Mouse (Mus musculus) limb, embryonic 14.5 days (tissue): Measurements from ENCODE around the gene Susd6. TPM values are rescaled to one million over a fixed set of nuclear protein-coding genes. Genes with fewer than 3 reads are reported as not detected.
"Not testable (repeated sequence)": the region's sequence is repeated elsewhere in the genome, so short reads cannot be mapped to it uniquely, and the experiment has no call there.

ENCODE experiments used
- ATAC-seq: fragments of 200-750 bp; cut with Nextera tagmentation; 2 replicates; pipeline ENCODE4 v1.8.0; 2017; ENCODE audit warnings: low read depth, moderate number of reproducible peaks, moderate TSS enrichment; ENCODE audit not compliant: low FRiP score
- DNase-seq: peaks from one replicate; pipeline ENCODE4 v3.0.0-alpha.2; 2015; ENCODE audit warnings: low spot score
- H3K27ac ChIP-seq: fragments of 300-500 bp; sonication (generic); replicated peaks from 2 replicates; pipeline ENCODE4 v1.5.1; 2014; ENCODE audit warnings: low read depth, mild to moderate bottlenecking, low read length, moderate library complexity, mixed read lengths
- H3K27me3 ChIP-seq: fragments of 300-500 bp; sonication (generic); 2 replicates; pipeline ENCODE4 v1.6.1; 2014; ENCODE audit warnings: low read length, mixed read lengths; ENCODE audit not compliant: control insufficient read depth, insufficient read depth
- H3K36me3 ChIP-seq: fragments of 300-500 bp; sonication (generic); 2 replicates; pipeline ENCODE4 v1.6.1; 2014; ENCODE audit warnings: mild to moderate bottlenecking, low read length, moderate library complexity, mixed read lengths; ENCODE audit not compliant: control insufficient read depth, insufficient read depth
- H3K4me1 ChIP-seq: fragments of 300-500 bp; sonication (generic); 2 replicates; pipeline ENCODE4 v1.6.1; 2014; ENCODE audit warnings: antibody characterized with exemption, low read length, mixed read lengths; ENCODE audit not compliant: control insufficient read depth, insufficient read depth
- H3K4me2 ChIP-seq: fragments of 300-500 bp; sonication (generic); replicated peaks from 2 replicates; pipeline ENCODE4 v1.6.1; 2014; ENCODE audit warnings: low read depth, mild to moderate bottlenecking, low read length, moderate library complexity; ENCODE audit not compliant: severe bottlenecking
- H3K4me3 ChIP-seq: fragments of 300-500 bp; sonication (generic); replicated peaks from 2 replicates; pipeline ENCODE4 v1.5.1; 2014; ENCODE audit warnings: low read length
- H3K9ac ChIP-seq: fragments of 300-500 bp; sonication (generic); 2 replicates; pipeline ENCODE4 v1.6.1; 2014; ENCODE audit warnings: mild to moderate bottlenecking, low read depth, low read length, moderate library complexity; ENCODE audit not compliant: severe bottlenecking
- H3K9me3 ChIP-seq: fragments of 300-500 bp; sonication (generic); 2 replicates; pipeline ENCODE4 v1.6.1; 2016; ENCODE audit warnings: low read length; ENCODE audit not compliant: control insufficient read depth
- POLR2A ChIP-seq: fragments of 200-500 bp; IDR thresholded peaks from 2 replicates; pipeline ENCODE4 v1.8.0; 2012; ENCODE audit warnings: inconsistent platforms, mild to moderate bottlenecking, moderate library complexity, borderline replicate concordance; ENCODE audit not compliant: insufficient read depth, insufficient read length; ENCODE audit errors: extremely low read depth
- WGBS: fragments of 180-500 bp; shearing (Covaris S2); extraction: QIAGEN DNeasy Blood & Tissue Kit; methylation state at CpG from one replicate; pipeline ENCODE4 v1.1.7; 2014; 5-methylcytosine and 5-hydroxymethylcytosine counted together
- polyA plus RNA-seq, 2 experiments: library from polyadenylated mRNA; depleted of rRNA in 1 of 2; stranded (reverse) in 1 of 2; unstranded in 1 of 2; fragments of >200 nt; fragmentation: Nextera tagmentation in 1 of 2; extraction: Ambion mirVana in 1 of 2; gene quantifications; 2 replicates each; pipeline versions ENCODE4 v1.2.1 to v1.2.3; 2012 to 2014

Gene Susd6
- polyA plus RNA-seq, 2 experiments: 22.3 to 28.6 TPM

- no peak overlapping the region for H3K4me2 ChIP-seq
- no peaks in the 10 kb centered on the region for H3K9me3 ChIP-seq
- H3K27ac ChIP-seq: no peak overlapping the region
- H3K4me1 ChIP-seq: peaks cover 4% of the 10 kb centered on the region
- no peak for TF ChIP-seq POLR2A
- no peak for DNase-seq
- 71% methylated on average over 1 of the region's 1 CpGs for WGBS
- ATAC-seq: no peak
- no peaks in the 10 kb centered on the region for H3K36me3 ChIP-seq
- no peaks in the 10 kb centered on the region for H3K27me3 ChIP-seq
- H3K4me3 ChIP-seq: no peak overlapping the region
- H3K9ac ChIP-seq: no peak overlapping the region
These were observed 3.7 kb upstream of the Susd6 start for GRCm38 (mm10) chr12:80786591-80786990.

DNA sequence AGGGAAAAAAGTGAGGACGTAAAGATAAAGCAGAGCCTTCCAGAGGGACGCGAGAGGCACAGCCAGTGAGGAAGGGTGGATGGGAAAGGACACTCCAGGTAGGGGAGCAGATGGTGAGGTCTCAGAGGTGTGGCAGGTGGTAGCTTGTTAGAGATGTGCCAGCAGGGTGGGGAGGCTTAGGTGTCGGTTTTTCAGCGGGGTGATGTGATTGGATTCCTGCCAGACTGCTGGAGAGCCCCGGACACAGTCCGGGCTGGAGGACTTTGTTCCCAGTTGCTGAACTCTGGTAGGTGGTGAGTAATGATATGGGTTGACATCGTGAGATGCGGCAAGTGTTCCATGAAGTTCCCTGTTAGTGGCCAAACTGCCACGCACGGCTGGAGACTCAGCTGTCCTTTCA lies 2.7 kb upstream of the Susd6 start:
- 48% methylated on average over 11 of the region's 11 CpGs for WGBS
- Histone ChIP-seq H3K4me3 (no peak overlapping the region), H3K4me2 (no peak overlapping the region), H3K4me1 (peaks cover 10% of the 10 kb centered on the region), H3K9me3 (no peaks in the 10 kb centered on the region), H3K36me3 (no peaks in the 10 kb centered on the region), H3K9ac (no peak overlapping the region), H3K27ac (no peak overlapping the region), H3K27me3 (no peaks in the 10 kb centered on the region)
- TF ChIP-seq POLR2A: no peak
- no peak for ATAC-seq
- no peak for DNase-seq

- DNase-seq (no peak), ATAC-seq (no peak)
- H3K4me3 ChIP-seq: no peak overlapping the region
- peaks cover 10% of the 10 kb centered on the region for H3K4me1 ChIP-seq
- no peak overlapping the region for H3K27ac ChIP-seq
- WGBS: 78% methylated on average over 3 of the region's 3 CpGs
- no peak for TF ChIP-seq POLR2A
- no peak overlapping the region for H3K4me2 ChIP-seq
- H3K36me3 ChIP-seq: no peaks in the 10 kb centered on the region
- H3K9me3 ChIP-seq: no peaks in the 10 kb centered on the region
- H3K27me3 ChIP-seq: no peaks in the 10 kb centered on the region
- H3K9ac ChIP-seq: no peak overlapping the region
These were observed 2.1 kb upstream of the Susd6 start for GRCm38 (mm10) chr12:80788188-80788587.

DNA sequence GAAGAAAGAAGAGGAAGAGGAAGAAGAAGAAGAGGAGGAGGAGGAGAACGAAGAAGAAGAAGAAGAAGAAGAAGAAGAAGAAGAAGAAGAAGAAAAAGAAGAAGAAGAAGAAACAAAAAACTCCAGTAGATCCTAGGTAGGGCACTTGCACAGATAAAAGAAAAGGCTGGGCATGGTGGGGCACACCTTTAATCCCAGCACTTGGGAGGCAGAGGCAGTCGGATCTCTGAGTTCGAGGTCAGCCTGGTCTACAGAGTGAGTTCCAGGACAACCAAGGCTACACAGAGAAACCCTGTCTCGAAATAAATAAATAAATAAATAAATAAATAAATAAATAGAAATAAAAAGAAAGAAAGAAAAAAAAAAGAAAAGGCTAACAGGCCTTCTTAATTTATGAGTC lies 1.0 kb upstream of the Susd6 start:
- not testable (repeated sequence) for H3K9me3 ChIP-seq, H3K4me2 ChIP-seq, ATAC-seq, H3K36me3 ChIP-seq, H3K4me3 ChIP-seq, H3K27ac ChIP-seq, H3K4me1 ChIP-seq, H3K9ac ChIP-seq, H3K27me3 ChIP-seq, DNase-seq
- WGBS: 87% methylated on average over 4 of the region's 4 CpGs

DNA sequence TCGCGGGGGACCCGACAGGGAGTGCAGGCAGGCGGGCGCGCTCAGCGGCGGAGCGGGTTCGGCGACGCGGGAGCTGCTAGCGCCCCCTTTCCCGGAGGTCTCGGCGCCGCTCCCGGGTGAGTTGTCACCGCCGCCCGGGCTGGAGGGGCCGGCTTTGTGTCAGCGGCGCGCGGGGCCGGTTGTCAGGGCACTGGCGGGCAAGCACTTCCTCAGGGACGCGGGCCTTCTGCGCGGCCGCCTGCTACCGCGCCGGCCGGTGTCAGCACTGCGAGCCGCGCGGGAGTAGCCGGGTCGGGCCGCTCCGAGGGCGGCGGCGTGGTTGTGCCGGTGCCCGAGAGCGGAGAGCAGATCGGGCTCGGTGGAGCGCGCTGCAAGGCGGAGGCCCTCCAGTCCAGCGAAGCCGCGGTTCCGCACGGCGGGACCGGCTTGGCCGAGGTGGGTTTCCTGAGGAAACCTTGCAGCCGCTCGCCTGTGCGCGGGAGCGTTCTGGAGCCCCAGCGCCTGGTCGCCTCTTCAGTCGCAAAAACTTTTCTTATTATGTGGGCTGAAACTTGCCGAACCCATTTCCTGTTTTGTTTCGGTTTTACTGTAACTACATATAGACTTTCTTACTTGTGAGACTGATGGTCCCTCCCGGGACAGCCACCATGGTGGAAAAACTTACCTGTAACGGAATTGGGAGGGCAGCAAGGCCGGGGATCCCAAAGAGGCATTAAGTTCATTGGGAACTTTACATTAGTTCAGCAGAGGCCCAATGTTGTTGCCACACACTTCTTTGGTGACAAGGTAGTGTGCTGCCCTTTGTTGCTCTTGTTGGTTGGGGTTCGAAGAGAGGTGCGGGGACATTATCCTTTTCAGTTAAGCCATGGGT lies 625 bp downstream of the Susd6 start:
- H3K4me2 ChIP-seq: peak overlapping the region; percentile 62
- no peak for DNase-seq
- peak overlapping the region; percentile 94 for H3K27ac ChIP-seq
- WGBS: under 1% methylated on average over 67 of the region's 80 CpGs
- ATAC-seq: no peak; the same call in 1 of the 2 replicates
- no peaks in the 10 kb centered on the region for H3K27me3 ChIP-seq
- H3K36me3 ChIP-seq: no peaks in the 10 kb centered on the region
- H3K9ac ChIP-seq: peak overlapping the region; percentile 79
- peaks cover 10% of the 10 kb centered on the region for H3K4me1 ChIP-seq
- H3K4me3 ChIP-seq: peak overlapping the region; percentile 94
- H3K9me3 ChIP-seq: no peaks in the 10 kb centered on the region
- no peak for TF ChIP-seq POLR2A
